Mouse (Mus musculus): Measurements from ENCODE around the gene Cask.

DNA sequence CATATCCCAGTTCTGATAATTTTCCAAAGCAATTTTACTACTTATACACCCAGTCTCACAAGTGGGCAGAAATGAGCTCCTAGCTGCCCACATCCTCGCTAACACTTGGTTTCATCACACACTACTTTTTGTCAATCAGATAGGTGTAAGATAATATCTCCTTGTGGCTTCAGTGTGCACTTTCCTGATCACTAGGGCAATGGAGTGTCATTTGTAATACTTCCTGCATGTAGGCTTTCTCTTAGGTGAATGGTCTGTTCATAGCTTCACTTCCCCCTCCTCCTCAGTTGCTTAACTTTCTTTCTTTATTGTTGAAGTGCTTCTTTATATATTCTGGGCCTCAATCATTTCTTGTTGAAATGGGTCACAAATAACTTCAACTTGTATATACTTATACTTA is 198.9 kb downstream of the Cask start:
- TF ChIP-seq POLR2A (IDR thresholded peaks at IDR 0.05; ENCODE audit: insufficient read depth, low read depth, low read length) (no peak), CTCF (IDR thresholded peaks at IDR 0.05) (no peak), EP300 (IDR thresholded peaks at IDR 0.05; ENCODE audit: insufficient read depth, low read depth, low read length) (no peak)

Data from heart, adult 2 months (tissue).